Mouse (Mus musculus) CD4-positive helper T cell, adult 2 months (primary cell): ENCODE measurements around the gene Camk1.

Experiments used
- DNase-seq: peaks from one replicate; pipeline ENCODE4 v3.0.0-alpha.2; 2012; ENCODE audit warnings: low read depth, missing footprints, low spot score

Camk1 gene

GRCm38 (mm10) chr6:113306322-113306985, 37.3 kb downstream of the Camk1 start:
- peak; percentile 100 for DNase-seq

GRCm38 (mm10) chr6:113302258-113302657, 41.5 kb downstream of the Camk1 start:
- peak; percentile 60 for DNase-seq

DNA sequence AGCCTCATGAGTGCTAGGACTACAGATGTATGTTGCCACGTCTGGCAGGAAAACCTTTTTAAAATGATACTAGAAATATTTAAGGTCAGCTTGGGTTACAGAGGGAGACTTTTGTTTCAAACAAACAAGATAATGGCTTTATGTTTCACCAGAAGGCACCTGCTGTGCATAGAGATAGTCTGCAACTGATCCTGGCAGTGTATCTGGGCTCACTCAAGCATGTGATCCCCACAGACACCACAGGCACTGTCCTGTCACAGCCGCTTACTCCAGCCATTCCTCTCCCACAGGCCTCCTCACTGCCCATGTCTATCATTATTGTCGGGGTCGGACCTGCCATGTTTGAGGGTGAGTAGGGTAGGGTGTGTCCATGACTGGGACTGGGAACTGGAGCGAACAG, 42.4 kb downstream of the Camk1 start:
- DNase-seq: no peak

DNA sequence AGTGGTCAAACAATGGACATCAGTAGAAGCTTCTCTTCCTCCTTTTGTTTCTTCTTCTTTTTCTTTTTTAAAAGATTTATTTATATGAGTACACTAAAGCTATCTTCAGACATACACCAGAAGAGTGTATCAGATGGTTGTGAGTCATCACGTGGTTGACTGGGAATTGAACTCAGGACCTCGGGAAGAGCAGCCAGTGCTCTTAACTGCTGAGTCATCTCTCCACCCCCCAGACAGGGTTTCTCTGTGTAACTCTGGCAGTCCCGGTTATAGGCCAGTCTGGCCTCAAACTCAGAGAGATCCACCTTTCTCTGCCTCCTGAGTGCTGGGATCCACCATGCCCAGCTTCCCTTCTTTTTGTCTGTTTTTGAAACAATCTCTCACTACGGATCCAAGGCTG, 47.1 kb downstream of the Camk1 start:
- DNase-seq: no peak

DNA sequence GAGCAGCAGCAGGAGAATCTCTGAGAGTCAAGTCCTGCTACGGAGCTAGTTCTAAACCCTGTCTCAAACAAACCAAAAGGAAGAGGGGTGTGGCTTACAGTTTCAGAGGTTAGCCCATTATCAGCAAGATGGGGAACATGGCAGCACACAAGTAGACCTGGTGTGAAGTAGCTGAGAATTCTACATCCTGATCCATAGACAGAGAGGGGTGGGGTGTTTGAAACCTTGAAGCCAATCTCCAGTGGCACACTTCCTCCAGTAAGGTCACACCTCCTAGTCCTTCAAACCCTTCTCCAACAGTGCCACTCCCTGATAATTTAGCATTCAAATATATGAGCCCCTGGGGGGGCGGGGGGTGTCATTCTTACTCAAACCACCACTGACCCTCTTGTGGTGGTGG, 47.7 kb downstream of the Camk1 start:
- no peak for DNase-seq

DNA sequence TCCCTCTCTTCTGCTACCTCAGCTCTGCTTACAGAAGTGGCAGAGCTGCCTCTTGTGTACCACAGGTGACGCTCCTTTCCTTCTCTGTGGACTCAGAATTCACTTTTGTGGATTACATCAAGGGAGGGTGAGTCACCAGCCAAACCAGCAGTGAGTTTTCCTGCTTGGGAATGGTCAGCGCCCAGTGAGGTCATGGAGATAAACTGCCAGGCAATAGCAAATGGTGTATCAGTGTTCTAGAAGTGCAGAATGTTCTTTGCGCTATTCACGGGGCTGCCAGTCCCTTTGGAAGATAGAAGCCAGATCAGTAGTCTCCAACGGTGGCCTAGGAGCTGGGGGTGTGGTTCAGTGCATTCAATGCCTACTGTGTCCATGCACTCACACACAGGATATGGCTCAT, 50.8 kb downstream of the Camk1 start:
- DNase-seq: no peak

GRCm38 (mm10) chr6:113290346-113290745, 53.4 kb downstream of the Camk1 start:
- no peak for DNase-seq

GRCm38 (mm10) chr6:113289346-113289745, 54.4 kb downstream of the Camk1 start:
- no peak for DNase-seq

- no peak for DNase-seq
Observed at GRCm38 (mm10) chr6:113287236-113287635, 56.5 kb downstream of the Camk1 start.

DNA sequence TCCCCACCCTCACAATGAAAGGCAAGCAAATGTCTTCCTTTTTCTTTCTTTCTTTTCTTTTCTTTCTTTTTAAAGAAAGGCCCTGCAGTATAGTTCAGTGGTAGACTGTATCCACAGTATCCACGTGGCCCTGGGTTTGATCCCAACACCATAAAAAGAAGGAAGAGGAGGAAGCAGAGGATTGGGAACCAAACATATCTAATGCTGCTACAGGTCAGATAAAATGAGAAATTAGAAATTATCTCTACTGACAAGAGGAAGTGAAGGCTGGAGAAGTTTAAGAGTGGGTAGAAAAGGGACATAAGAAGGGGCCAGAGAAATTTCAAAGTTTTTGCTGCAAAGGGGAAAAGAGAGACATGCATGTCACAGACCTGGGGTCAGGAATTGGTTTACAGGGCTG, 57.5 kb downstream of the Camk1 start:
- no peak for DNase-seq

- DNase-seq: no peak
Observed at GRCm38 (mm10) chr6:113284931-113285330, 58.9 kb downstream of the Camk1 start.
